8 mouse cellular contexts compared by ENCODE assay signal in the genomic region with DNA sequence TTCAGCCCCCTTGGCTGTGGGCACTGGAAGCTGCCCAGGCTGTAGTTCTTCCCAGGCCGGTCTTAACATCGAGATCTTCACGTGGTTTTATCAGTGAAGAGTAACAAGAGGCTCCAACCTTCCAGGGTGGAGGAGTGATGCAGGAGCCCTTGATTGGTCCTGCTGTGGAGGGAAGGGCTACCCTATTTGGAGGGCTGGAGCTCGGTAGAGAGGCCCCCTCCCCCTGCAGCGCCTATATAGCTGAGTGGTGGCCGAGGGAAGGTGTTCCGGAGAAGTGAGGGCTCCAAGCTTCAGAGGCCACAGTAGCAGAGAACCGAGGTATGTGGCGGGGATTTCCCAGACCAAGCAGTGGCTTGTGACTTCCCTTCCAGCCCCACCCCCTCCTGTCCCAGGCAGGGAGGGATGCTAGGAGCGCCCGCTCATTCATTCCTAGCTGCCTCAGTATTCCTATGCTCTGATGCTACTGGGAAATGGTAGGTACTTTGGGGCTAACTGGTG. TPM values are rescaled to one million over a fixed set of nuclear protein-coding genes. Genes with fewer than 3 reads are reported as not detected.
DNase-seq lines count a peak whose midpoint lies in the region; ATAC-seq and TF ChIP-seq lines count a peak whose summit lies in the region.
"Had no signal": no experiment of that assay in that cellular context is flagged by ENCODE, and none has a peak within 500 bp of the region (broad histone marks: within the 10 kb centered on the region; RNA-seq: fewer than 3 reads in every experiment).

A gene (plus strand): TSS at position 264 of the 498 bp plus-strand sequence.

- 7% methylated on average over 11 of the region's 11 CpGs for WGBS in lung, embryonic 16.5 days
- WGBS in heart, embryonic 10.5 days: 6% methylated on average over 11 of the region's 11 CpGs
- 9% methylated on average over 11 of the region's 11 CpGs for WGBS in limb, embryonic 12.5 days
- WGBS in cerebellum, adult 2 months: 55% methylated on average over 11 of the region's 11 CpGs

- H3K36me3 ChIP-seq in lung, embryonic 16.5 days (ENCODE audit: control insufficient read depth, insufficient read depth, low read length): no peaks in the 10 kb centered on the region
- H3K36me3 ChIP-seq in ES-E14 (ENCODE audit: control insufficient read depth, insufficient read depth, low read length, poor library complexity, severe bottlenecking): no peaks in the 10 kb centered on the region
- H3K36me3 ChIP-seq in heart, embryonic 10.5 days: no peaks in the 10 kb centered on the region
- no peaks in the 10 kb centered on the region for H3K36me3 ChIP-seq in limb, embryonic 12.5 days

- DNase-seq in lung, adult 18-20 months: no peak
- peak; percentile 34 for DNase-seq in ES-E14 (ENCODE audit: low read depth, low spot score)
- DNase-seq in heart, embryonic 10.5 days (ENCODE audit: low spot score): peak; percentile 75
- no peak for DNase-seq in cerebellum, adult 2 months
- DNase-seq in cerebellum, adult 9-10 months: no peak

- H3K4me3 ChIP-seq in lung, embryonic 16.5 days (ENCODE audit: low read length): peak within 1 kb of the TSS; percentile 6; the same call in 1 of the 2 replicates
- no peak within 1 kb of the TSS for H3K4me3 ChIP-seq in ES-E14 (ENCODE audit: insufficient read depth in 1 of 2, low read depth in 1 of 2, low read length in 2 of 2, poor library complexity in 1 of 2, severe bottlenecking in 1 of 2)
- H3K4me3 ChIP-seq in heart, embryonic 10.5 days: peak within 1 kb of the TSS; percentile 19; the same call in 1 of the 2 replicates
- H3K4me3 ChIP-seq in limb, embryonic 12.5 days (replicated peaks): no peak within 1 kb of the TSS
- H3K4me3 ChIP-seq in cerebellum, adult 2 months (replicated peaks; ENCODE audit: insufficient read depth, low read depth, low read length): no peak within 1 kb of the TSS

- no peak for TF ChIP-seq CTCF in cerebellum, adult 2 months (IDR thresholded peaks at IDR 0.05; ENCODE audit: borderline replicate concordance, insufficient read depth, low read depth, low read length)

- no peaks in the 10 kb centered on the region; the same call in 1 of the 2 replicates for H3K27me3 ChIP-seq in lung, embryonic 16.5 days (ENCODE audit: control insufficient read depth, insufficient read depth, low read depth, low read length)
- peaks cover 38% of the 10 kb centered on the region for H3K27me3 ChIP-seq in heart, embryonic 10.5 days (ENCODE audit: insufficient read depth, poor library complexity, severe bottlenecking)
- H3K27me3 ChIP-seq in limb, embryonic 12.5 days: peaks cover 47% of the 10 kb centered on the region
- H3K27me3 ChIP-seq in cerebellum, adult 2 months (ENCODE audit: control insufficient read depth, insufficient read depth, low read length): 0 out of 2 replicates have a peak, but pooled peaks cover 2% of the 10 kb centered on the region

- no peaks in the 10 kb centered on the region for H3K9me3 ChIP-seq in lung, embryonic 16.5 days (ENCODE audit: control insufficient read depth, low read length)
- H3K9me3 ChIP-seq in ES-E14 (ENCODE audit: control insufficient read depth, insufficient read depth, low read depth, low read length): no peaks in the 10 kb centered on the region
- H3K9me3 ChIP-seq in heart, embryonic 10.5 days: no peaks in the 10 kb centered on the region
- H3K9me3 ChIP-seq in limb, embryonic 12.5 days: no peaks in the 10 kb centered on the region

- in situ Hi-C loops in ES-E14 (cut with MboI; ENCODE audit: low sequenced_read_pairs in 2 of 2, unreplicated experiment in 2 of 2): no loop called here

- TF ChIP-seq POLR2A in cerebellum, adult 2 months (IDR thresholded peaks at IDR 0.05; ENCODE audit: borderline replicate concordance, insufficient read depth, low read length): no peak

- no peak within 1 kb of the TSS for H3K9ac ChIP-seq in lung, embryonic 16.5 days (ENCODE audit: low read length)
- no peak within 1 kb of the TSS for H3K9ac ChIP-seq in ES-E14 (ENCODE audit: insufficient read depth, low read depth, low read length, poor library complexity, severe bottlenecking)
- H3K9ac ChIP-seq in limb, embryonic 12.5 days (replicated peaks): no peak within 1 kb of the TSS
- H3K9ac ChIP-seq: liver, embryonic 14.5 days had no signal

- no peak within 1 kb of the TSS; the same call in 1 of the 2 replicates for H3K4me2 ChIP-seq in lung, embryonic 16.5 days (ENCODE audit: low read depth, low read length)
- H3K4me2 ChIP-seq in limb, embryonic 12.5 days: no peak within 1 kb of the TSS

- H3K27ac ChIP-seq in lung, embryonic 16.5 days (ENCODE audit: low read length): 0 out of 2 replicates have a peak within 1 kb of the TSS, but pooled peaks have one; percentile 7
- H3K27ac ChIP-seq in ES-E14 (ENCODE audit: insufficient read depth, low read depth, low read length, poor library complexity, severe bottlenecking): no peak within 1 kb of the TSS
- H3K27ac ChIP-seq in heart, embryonic 10.5 days: no peak within 1 kb of the TSS
- no peak within 1 kb of the TSS for H3K27ac ChIP-seq in limb, embryonic 12.5 days
- H3K27ac ChIP-seq in cerebellum, adult 2 months (ENCODE audit: insufficient read depth, low read length): no peak within 1 kb of the TSS
- H3K27ac ChIP-seq: liver, embryonic 14.5 days had no signal

- peak; percentile 49 for ATAC-seq in lung, embryonic 16.5 days (ENCODE audit: low read depth)
- 0 out of 2 replicates have a peak, but pooled peaks have one; percentile 33 for ATAC-seq in limb, embryonic 12.5 days (ENCODE audit: insufficient number of reproducible peaks, insufficient read depth, low FRiP score, low TSS enrichment, low read depth)

- H3K4me1 ChIP-seq in lung, embryonic 16.5 days (replicated peaks; ENCODE audit: control insufficient read depth, insufficient read depth, low read length): peaks cover 9% of the 10 kb centered on the region
- H3K4me1 ChIP-seq in ES-E14 (ENCODE audit: control insufficient read depth in 2 of 2, insufficient read depth in 2 of 2, low read length in 2 of 2, poor library complexity in 1 of 2): peaks cover 8 to 16% of the 10 kb centered on the region in 2 experiments; a peak in 3 of 4 replicates
- peaks cover 39% of the 10 kb centered on the region for H3K4me1 ChIP-seq in heart, embryonic 10.5 days
- H3K4me1 ChIP-seq in limb, embryonic 12.5 days (replicated peaks): peaks cover 20% of the 10 kb centered on the region
- H3K4me1 ChIP-seq in cerebellum, adult 2 months (ENCODE audit: control insufficient read depth, insufficient read depth, low read length): 0 out of 2 replicates have a peak, but pooled peaks cover 8% of the 10 kb centered on the region

TF ChIP-seq in ES-E14, 5 proteins besides CTCF, POLR2A, EP300 and RAD21:
- no peak for TF ChIP-seq CHD2 (IDR thresholded peaks at IDR 0.05; ENCODE audit: low read depth, low read length)
- no peak for TF ChIP-seq HCFC1 (IDR thresholded peaks at IDR 0.05; ENCODE audit: borderline replicate concordance, insufficient read depth, low read length)
- no peak for TF ChIP-seq MAFK (IDR thresholded peaks at IDR 0.05; ENCODE audit: insufficient read depth, low read depth, low read length)
- no peak for TF ChIP-seq ZNF384 (IDR thresholded peaks at IDR 0.05; ENCODE audit: low read depth, low read length)
- TF ChIP-seq ZC3H11A (IDR thresholded peaks at IDR 0.05; ENCODE audit: borderline replicate concordance, low read depth, low read length): no peak

RNA-seq across cellular contexts. Expression of the gene that starts here (rescaled TPM):
- polyA plus RNA-seq in lung, embryonic 16.5 days (2015; fragmentation: Nextera tagmentation; extraction: Ambion mirVana): 33.6 and 38.3 TPM in 2 replicates
- 0.98 and 1.5 TPM in 2 replicates for total RNA-seq in ES-E14 (2012; rRNA removed)
- 3.1 and 4.6 TPM in 2 replicates for polyA plus RNA-seq in heart, embryonic 10.5 days (2016; fragmentation: Nextera tagmentation; extraction: Ambion mirVana)
- 20.3 and 21.6 TPM in 2 replicates for polyA plus RNA-seq in limb, embryonic 12.5 days (2016; fragmentation: Nextera tagmentation; extraction: Ambion mirVana)
- 0.31 and 0.35 TPM in 2 replicates for polyA plus RNA-seq in cerebellum, adult 2 months (2012; rRNA removed)

Comparison
In these comparisons a context has a peak if more than half of its experiments do, and no peak if none do; other contexts are left out.
1. H3K4me3 ChIP-seq: peak in lung, embryonic 16.5 days (single experiment) and heart, embryonic 10.5 days (single experiment); none in ES-E14 (0 of 2), limb, embryonic 12.5 days (single experiment) and cerebellum, adult 2 months (single experiment).
2. DNase-seq: peak in ES-E14 (single experiment) and heart, embryonic 10.5 days (single experiment); none in lung, adult 18-20 months (0 of 2), cerebellum, adult 2 months (0 of 2) and cerebellum, adult 9-10 months (single experiment).